ENCODE assay signal across 14 mouse cellular contexts in the genomic region with DNA sequence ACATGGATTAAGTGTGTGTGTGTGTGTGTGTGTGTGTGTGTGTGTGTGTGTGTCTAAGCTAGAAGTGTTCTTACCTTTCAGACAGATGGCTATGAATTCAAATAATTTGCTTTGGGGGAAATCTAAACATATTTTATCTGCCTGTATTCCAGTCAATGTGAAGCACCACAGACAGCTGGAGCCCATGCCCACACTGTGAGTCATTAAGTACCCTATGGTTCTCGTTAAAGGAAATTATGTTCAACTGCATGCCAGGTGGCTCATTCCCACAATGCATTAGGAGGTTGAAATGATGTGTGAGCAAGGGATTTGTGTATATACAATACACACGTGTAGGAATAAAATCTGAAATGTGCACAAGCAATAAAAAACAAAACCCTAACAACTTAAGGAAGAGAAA.
DNase-seq lines count a peak whose midpoint lies in the region; ATAC-seq and TF ChIP-seq lines count a peak whose summit lies in the region.
"Had no signal": no experiment of that assay in that cellular context is flagged by ENCODE, and none has a peak within 500 bp of the region (broad histone marks: within the 10 kb centered on the region; RNA-seq: fewer than 3 reads in every experiment).

No protein-coding gene starts in this region.

- DNase-seq in NIH3T3 (ENCODE audit: low read depth), result peak; percentile 10
- DNase-seq in hindbrain, postnatal 0 days (ENCODE audit: low spot score), result peak; percentile 23
- DNase-seq in adrenal gland, postnatal 36 days, result no peak
- no peak for DNase-seq in ovary, postnatal 14 days (ENCODE audit: low spot score)
- DNase-seq: adrenal gland, postnatal 14 days; cerebellum, adult 11 months; gastrocnemius, postnatal 10 days; heart, postnatal 36 days; kidney, adult 9 months; liver, postnatal 0 days had no signal

- ATAC-seq in hindbrain, embryonic 16.5 days, result peak; percentile 54; the same call in 1 of the 2 replicates
- no peak for ATAC-seq in hindbrain, embryonic 12.5 days (ENCODE audit: low FRiP score)
- no peak for ATAC-seq in hindbrain, postnatal 0 days
- ATAC-seq in limb, embryonic 13.5 days (ENCODE audit: low FRiP score, low read depth), result peak; percentile 81
- ATAC-seq in CD4-positive, CD25-positive, alpha-beta regulatory T cell, adult 4 months, result no peak
- ATAC-seq: liver, postnatal 0 days had no signal

- H3K27ac ChIP-seq in hindbrain, embryonic 16.5 days (ENCODE audit: low read depth, low read length), result no peak overlapping the region
- H3K27ac ChIP-seq in hindbrain, embryonic 12.5 days, result no peak overlapping the region
- H3K27ac ChIP-seq in hindbrain, postnatal 0 days, result no peak overlapping the region
- H3K27ac ChIP-seq in limb, embryonic 13.5 days, result no peak overlapping the region

- H3K4me3 ChIP-seq in hindbrain, embryonic 16.5 days (ENCODE audit: low read length), result no peak overlapping the region
- H3K4me3 ChIP-seq in hindbrain, embryonic 12.5 days, result no peak overlapping the region
- no peak overlapping the region for H3K4me3 ChIP-seq in hindbrain, postnatal 0 days (ENCODE audit: low read length)
- no peak overlapping the region for H3K4me3 ChIP-seq in limb, embryonic 13.5 days

- H3K27me3 ChIP-seq in hindbrain, embryonic 16.5 days (replicated peaks; ENCODE audit: control insufficient read depth, insufficient read depth, low read length), result no peaks in the 10 kb centered on the region
- no peaks in the 10 kb centered on the region for H3K27me3 ChIP-seq in hindbrain, embryonic 12.5 days
- H3K27me3 ChIP-seq in hindbrain, postnatal 0 days (ENCODE audit: insufficient read depth, low read length), result no peaks in the 10 kb centered on the region
- H3K27me3 ChIP-seq in limb, embryonic 13.5 days, result no peaks in the 10 kb centered on the region

- TF ChIP-seq CTCF in hindbrain, postnatal 0 days (IDR thresholded peaks at IDR 0.05; ENCODE audit: low read depth), result no peak

- no peak overlapping the region for H3K4me2 ChIP-seq in hindbrain, embryonic 16.5 days (ENCODE audit: low read length)
- no peak overlapping the region for H3K4me2 ChIP-seq in hindbrain, embryonic 12.5 days (replicated peaks)
- no peak overlapping the region for H3K4me2 ChIP-seq in hindbrain, postnatal 0 days (ENCODE audit: low read depth, low read length)
- H3K4me2 ChIP-seq in limb, embryonic 13.5 days (replicated peaks), result no peak overlapping the region

- H3K9me3 ChIP-seq in hindbrain, embryonic 16.5 days (ENCODE audit: control insufficient read depth, low read length), result no peaks in the 10 kb centered on the region
- no peaks in the 10 kb centered on the region for H3K9me3 ChIP-seq in hindbrain, embryonic 12.5 days (replicated peaks)
- 0 out of 2 replicates have a peak, but pooled peaks cover 2% of the 10 kb centered on the region for H3K9me3 ChIP-seq in hindbrain, postnatal 0 days (ENCODE audit: low read length)
- H3K9me3 ChIP-seq in limb, embryonic 13.5 days, result peaks cover 8% of the 10 kb centered on the region; the same call in 1 of the 2 replicates

- 45% methylated on average over 2 of the region's 2 CpGs for WGBS in hindbrain, embryonic 16.5 days
- WGBS in hindbrain, embryonic 12.5 days, result 67% methylated on average over 2 of the region's 2 CpGs
- 45% methylated on average over 2 of the region's 2 CpGs for WGBS in hindbrain, postnatal 0 days
- 11% methylated on average over 2 of the region's 2 CpGs for WGBS in limb, embryonic 13.5 days

- H3K9ac ChIP-seq in hindbrain, embryonic 16.5 days (ENCODE audit: low read depth, low read length), result no peak overlapping the region
- no peak overlapping the region for H3K9ac ChIP-seq in hindbrain, embryonic 12.5 days
- no peak overlapping the region for H3K9ac ChIP-seq in hindbrain, postnatal 0 days (replicated peaks; ENCODE audit: low read length)
- no peak overlapping the region for H3K9ac ChIP-seq in limb, embryonic 13.5 days
- H3K9ac ChIP-seq: liver, postnatal 0 days had no signal

- no peaks in the 10 kb centered on the region for H3K4me1 ChIP-seq in hindbrain, embryonic 16.5 days (ENCODE audit: control insufficient read depth, insufficient read depth, low read depth, low read length)
- no peaks in the 10 kb centered on the region for H3K4me1 ChIP-seq in hindbrain, embryonic 12.5 days
- H3K4me1 ChIP-seq in hindbrain, postnatal 0 days (ENCODE audit: insufficient read depth, low read length), result no peaks in the 10 kb centered on the region
- H3K4me1 ChIP-seq in limb, embryonic 13.5 days, result peaks cover 9% of the 10 kb centered on the region; the same call in 1 of the 2 replicates

- H3K36me3 ChIP-seq in hindbrain, embryonic 16.5 days (ENCODE audit: control insufficient read depth, insufficient read depth, low read length), result no peaks in the 10 kb centered on the region
- no peaks in the 10 kb centered on the region for H3K36me3 ChIP-seq in hindbrain, embryonic 12.5 days
- H3K36me3 ChIP-seq in hindbrain, postnatal 0 days (ENCODE audit: insufficient read depth, low read length), result no peaks in the 10 kb centered on the region
- H3K36me3 ChIP-seq in limb, embryonic 13.5 days, result no peaks in the 10 kb centered on the region

Comparison
In these comparisons a context has a peak if more than half of its experiments do, and no peak if none do; other contexts are left out.
1. ATAC-seq: peak in hindbrain, embryonic 16.5 days (single experiment) and limb, embryonic 13.5 days (single experiment); none in hindbrain, embryonic 12.5 days (single experiment), hindbrain, postnatal 0 days (single experiment) and CD4-positive, CD25-positive, alpha-beta regulatory T cell, adult 4 months (single experiment).
2. DNase-seq: peak in NIH3T3 (single experiment) and hindbrain, postnatal 0 days (single experiment); none in adrenal gland, postnatal 36 days (0 of 2) and ovary, postnatal 14 days (single experiment).